Comparison of ENCODE assay signal across 9 mouse cellular contexts in genomic region chr5:27789586-27789985, GRCm38 (mm10). TPM values are rescaled to one million over a fixed set of nuclear protein-coding genes. Genes with fewer than 3 reads are reported as not detected.
DNase-seq lines count a peak whose midpoint lies in the region; ATAC-seq and TF ChIP-seq lines count a peak whose summit lies in the region.
"Had no signal": no experiment of that assay in that cellular context is flagged by ENCODE, and none has a peak within 500 bp of the region (broad histone marks: within the 10 kb centered on the region; RNA-seq: fewer than 3 reads in every experiment).

No protein-coding gene starts in this region.

- peaks cover 7% of the 10 kb centered on the region for H3K4me1 ChIP-seq in lung, postnatal 0 days (ENCODE audit: insufficient read depth, low read depth, low read length)
- peaks cover 30% of the 10 kb centered on the region for H3K4me1 ChIP-seq in forebrain, embryonic 12.5 days
- peaks cover 14% of the 10 kb centered on the region for H3K4me1 ChIP-seq in limb, embryonic 14.5 days (ENCODE audit: control insufficient read depth, insufficient read depth, low read length)
- peaks cover 17% of the 10 kb centered on the region; the same call in 1 of the 2 replicates for H3K4me1 ChIP-seq in stomach, embryonic 14.5 days (ENCODE audit: control insufficient read depth, insufficient read depth, low read length)

- H3K9me3 ChIP-seq in lung, postnatal 0 days (ENCODE audit: low read length): no peaks in the 10 kb centered on the region
- no peaks in the 10 kb centered on the region for H3K9me3 ChIP-seq in forebrain, embryonic 12.5 days
- H3K9me3 ChIP-seq in limb, embryonic 14.5 days (ENCODE audit: control insufficient read depth, low read length): no peaks in the 10 kb centered on the region
- H3K9me3 ChIP-seq in stomach, embryonic 14.5 days (ENCODE audit: control insufficient read depth, low read depth, low read length): no peaks in the 10 kb centered on the region

- TF ChIP-seq POLR2A in limb, embryonic 14.5 days (IDR thresholded peaks at IDR 0.05; ENCODE audit: borderline replicate concordance, extremely low read depth, insufficient read depth, insufficient read length): no peak

- no peak overlapping the region for H3K4me3 ChIP-seq in lung, postnatal 0 days (ENCODE audit: low read depth, low read length)
- H3K4me3 ChIP-seq in forebrain, embryonic 12.5 days (replicated peaks): peak overlapping the region; percentile 68
- H3K4me3 ChIP-seq in limb, embryonic 14.5 days (replicated peaks; ENCODE audit: low read length): peak overlapping the region; percentile 73
- peak overlapping the region; percentile 84 for H3K4me3 ChIP-seq in stomach, embryonic 14.5 days (ENCODE audit: low read depth, low read length)

- DNase-seq in lung, postnatal 0 days (ENCODE audit: low spot score): no peak
- no peak for DNase-seq in lung, postnatal 4 days
- no peak for DNase-seq in limb, embryonic 14.5 days (ENCODE audit: low spot score)
- DNase-seq in frontal cortex, adult 2 months (ENCODE audit: extremely low spot score in 1 of 2, low spot score in 1 of 2): no peak
- no peak for DNase-seq in spleen, postnatal 36 days (ENCODE audit: low spot score in 2 of 2)
- DNase-seq in thymus, postnatal 0 days (ENCODE audit: low spot score): no peak

- TF ChIP-seq CTCF in lung, postnatal 0 days (IDR thresholded peaks at IDR 0.05): no peak

- WGBS in lung, postnatal 0 days: 59% methylated on average over 10 of the region's 10 CpGs
- 81% methylated on average over 10 of the region's 10 CpGs for WGBS in forebrain, embryonic 12.5 days
- WGBS in limb, embryonic 14.5 days: 77% methylated on average over 10 of the region's 10 CpGs
- WGBS in stomach, embryonic 14.5 days: 65% methylated on average over 10 of the region's 10 CpGs

- no peaks in the 10 kb centered on the region for H3K27me3 ChIP-seq in lung, postnatal 0 days (replicated peaks; ENCODE audit: insufficient read depth, low read length)
- H3K27me3 ChIP-seq in forebrain, embryonic 12.5 days: no peaks in the 10 kb centered on the region
- no peaks in the 10 kb centered on the region for H3K27me3 ChIP-seq in limb, embryonic 14.5 days (ENCODE audit: control insufficient read depth, insufficient read depth, low read length)
- H3K27me3 ChIP-seq in stomach, embryonic 14.5 days (ENCODE audit: control insufficient read depth, insufficient read depth, low read length): no peaks in the 10 kb centered on the region

- peak overlapping the region; percentile 72 for H3K4me2 ChIP-seq in lung, postnatal 0 days (replicated peaks; ENCODE audit: low read depth, low read length)
- peak overlapping the region; percentile 70 for H3K4me2 ChIP-seq in forebrain, embryonic 12.5 days
- peak overlapping the region; percentile 50 for H3K4me2 ChIP-seq in limb, embryonic 14.5 days (replicated peaks; ENCODE audit: low read depth, low read length, severe bottlenecking)
- peak overlapping the region; percentile 61 for H3K4me2 ChIP-seq in stomach, embryonic 14.5 days (replicated peaks; ENCODE audit: low read depth, low read length)

- peak overlapping the region; percentile 75; the same call in 1 of the 2 replicates for H3K9ac ChIP-seq in lung, postnatal 0 days (replicated peaks; ENCODE audit: low read depth)
- peak overlapping the region; percentile 86 for H3K9ac ChIP-seq in forebrain, embryonic 12.5 days
- peak overlapping the region; percentile 81 for H3K9ac ChIP-seq in limb, embryonic 14.5 days (ENCODE audit: low read depth, low read length, severe bottlenecking)
- H3K9ac ChIP-seq in stomach, embryonic 14.5 days (replicated peaks; ENCODE audit: low read depth, low read length): peak overlapping the region; percentile 87; the same call in 1 of the 2 replicates

- no peak for ATAC-seq in lung, postnatal 0 days
- no peak for ATAC-seq in forebrain, embryonic 12.5 days (ENCODE audit: low FRiP score)
- ATAC-seq in limb, embryonic 14.5 days (ENCODE audit: low FRiP score, low read depth): no peak
- ATAC-seq in stomach, embryonic 14.5 days (ENCODE audit: insufficient number of reproducible peaks, insufficient read depth, low FRiP score, low read depth): no peak

- no peak overlapping the region for H3K27ac ChIP-seq in lung, postnatal 0 days (ENCODE audit: low read length)
- no peak overlapping the region for H3K27ac ChIP-seq in forebrain, embryonic 12.5 days
- H3K27ac ChIP-seq in limb, embryonic 14.5 days (replicated peaks; ENCODE audit: low read depth, low read length): no peak overlapping the region
- H3K27ac ChIP-seq in stomach, embryonic 14.5 days (ENCODE audit: low read length): no peak overlapping the region

- TF ChIP-seq EP300 in lung, postnatal 0 days (IDR thresholded peaks at IDR 0.05): no peak

- peaks cover 20% of the 10 kb centered on the region for H3K36me3 ChIP-seq in lung, postnatal 0 days (ENCODE audit: insufficient read depth, low read length)
- peaks cover 41% of the 10 kb centered on the region for H3K36me3 ChIP-seq in forebrain, embryonic 12.5 days (replicated peaks)
- H3K36me3 ChIP-seq in limb, embryonic 14.5 days (ENCODE audit: control insufficient read depth, insufficient read depth, low read length): peaks cover 42% of the 10 kb centered on the region
- peaks cover 30% of the 10 kb centered on the region for H3K36me3 ChIP-seq in stomach, embryonic 14.5 days (ENCODE audit: control insufficient read depth, insufficient read depth, low read length)

RNA-seq across cellular contexts. Expression of gene Paxip1, which starts 1.9 kb away (rescaled TPM):
- 10.2 and 10.7 TPM in 2 replicates for polyA plus RNA-seq in lung, postnatal 0 days (2015; fragmentation: Nextera tagmentation; extraction: Ambion mirVana)
- 47.6 and 56.7 TPM in 2 replicates for polyA plus RNA-seq in forebrain, embryonic 12.5 days (2016; fragmentation: Nextera tagmentation; extraction: Ambion mirVana)
- 57.7 and 65.8 TPM in 2 replicates for polyA plus RNA-seq in limb, embryonic 14.5 days (2012; rRNA removed)
- 34.5 and 38.4 TPM in 2 replicates for polyA plus RNA-seq in limb, embryonic 14.5 days (2014; fragmentation: Nextera tagmentation; extraction: Ambion mirVana)
- 38.7 and 40.9 TPM in 2 replicates for polyA plus RNA-seq in stomach, embryonic 14.5 days (2014; fragmentation: Nextera tagmentation; extraction: Ambion mirVana)
- 39.2 and 40.0 TPM in 2 replicates for polyA plus RNA-seq in frontal cortex, adult 2 months (2012; rRNA removed)
- 20.4 and 23.4 TPM in 2 replicates for polyA plus RNA-seq in thymus, postnatal 0 days (2015; fragmentation: Nextera tagmentation; extraction: Ambion mirVana)

RNA-seq across cellular contexts. Expression of gene Htr5a, which starts 52.4 kb away (rescaled TPM):
- not detected in 2 replicates for polyA plus RNA-seq in lung, postnatal 0 days (2015; fragmentation: Nextera tagmentation; extraction: Ambion mirVana)
- polyA plus RNA-seq in forebrain, embryonic 12.5 days (2016; fragmentation: Nextera tagmentation; extraction: Ambion mirVana): 0.19 and 0.22 TPM in 2 replicates
- not detected in 2 replicates for polyA plus RNA-seq in limb, embryonic 14.5 days (2012; rRNA removed)
- not detected in 2 replicates for polyA plus RNA-seq in limb, embryonic 14.5 days (2014; fragmentation: Nextera tagmentation; extraction: Ambion mirVana)
- polyA plus RNA-seq in stomach, embryonic 14.5 days (2014; fragmentation: Nextera tagmentation; extraction: Ambion mirVana): 0.04 TPM in 1 of 2 replicates, not detected in the other
- 7.6 and 8.9 TPM in 2 replicates for polyA plus RNA-seq in frontal cortex, adult 2 months (2012; rRNA removed)
- polyA plus RNA-seq in thymus, postnatal 0 days (2015; fragmentation: Nextera tagmentation; extraction: Ambion mirVana): not detected in 2 replicates
- polyA plus RNA-seq: urinary bladder, adult 2 months had no signal
